Mouse (Mus musculus) adrenal gland (tissue): ENCODE results near the gene Grik4.

Experiments
- microRNA-seq, 2 experiments: library from miRNA; unstranded; fragments of <30 nt; microRNA quantifications; one replicate each; pipeline ENCODE4; 2019

The Grik4 gene

Small RNA genes lying within 50 kb of the gene (microRNA-seq; reads per million reads assigned to microRNA genes)
- 0 reads per million in 2 experiments for gene Gm27509
